9 mouse cellular contexts compared by ENCODE assay signal in genomic region chr8:12564307-12564706, GRCm38 (mm10). TPM values are rescaled to one million over a fixed set of nuclear protein-coding genes. Genes with fewer than 3 reads are reported as not detected.
DNase-seq lines count a peak whose midpoint lies in the region; ATAC-seq and TF ChIP-seq lines count a peak whose summit lies in the region.
"Had no signal": no experiment of that assay in that cellular context is flagged by ENCODE, and none has a peak within 500 bp of the region (broad histone marks: within the 10 kb centered on the region; RNA-seq: fewer than 3 reads in every experiment).

No protein-coding gene starts in this region.

- no peak overlapping the region for H3K27ac ChIP-seq in left cerebral cortex, adult 2 months

- intact Hi-C loops in left cerebral cortex, adult 2 months (cut with DNase I), result loop anchor here (1.0 to 5.0 kb wide), 3 partner anchors 172 to 607 kb away; no protein-coding TSS in a partner anchor

- DNase-seq in ovary, postnatal 14 days (ENCODE audit: low spot score), result peak; percentile 22
- no peak for DNase-seq in ovary, postnatal 10 days (ENCODE audit: low spot score)
- DNase-seq in cerebellum, postnatal 25 days, result peak; percentile 30 to 48
- peak; percentile 33 to 52 for DNase-seq in frontal cortex, postnatal 25 days (ENCODE audit: low spot score in 2 of 2)
- DNase-seq in left cerebral cortex, adult 2 months (ENCODE audit: extremely low spot score in 1 of 2, low spot score in 2 of 2), result peak; percentile 47 to 51
- peak; percentile 8 for DNase-seq in retina, adult 2 months (ENCODE audit: low read depth, low spot score)

- TF ChIP-seq CTCF in left cerebral cortex, adult 2 months (IDR thresholded peaks at IDR 0.05), result peak; percentile 95

- H3K4me3 ChIP-seq in left cerebral cortex, adult 2 months, result no peak overlapping the region
- H3K4me3 ChIP-seq: myocyte had no signal

- ATAC-seq in megakaryocyte, adult 5-6 weeks (ENCODE audit: poor library complexity, severe bottlenecking), result no peak

RNA-seq across cellular contexts. Expression of gene Spaca7, which starts 8.5 kb away (rescaled TPM):
- not detected for total RNA-seq in left cerebral cortex, adult 2 months (2021)
- not detected in 2 replicates for total RNA-seq in megakaryocyte, adult 5-6 weeks (2015)
- total RNA-seq in megakaryocyte, adult 5-6 weeks (2017), result not detected in 2 replicates
- total RNA-seq: heart, adult 18-20 months had no signal
